Mouse (Mus musculus) c-Kit-positive CD71-positive TER-119-positive erythroid progenitor cells, embryonic 14.5 days (primary cell): ENCODE data around the gene Fbxo47.

Source experiments
- DNase-seq: peaks from one replicate; pipeline ENCODE4 v3.0.0-alpha.2; 2013; ENCODE audit warnings: low spot score

Gene Fbxo47

DNA sequence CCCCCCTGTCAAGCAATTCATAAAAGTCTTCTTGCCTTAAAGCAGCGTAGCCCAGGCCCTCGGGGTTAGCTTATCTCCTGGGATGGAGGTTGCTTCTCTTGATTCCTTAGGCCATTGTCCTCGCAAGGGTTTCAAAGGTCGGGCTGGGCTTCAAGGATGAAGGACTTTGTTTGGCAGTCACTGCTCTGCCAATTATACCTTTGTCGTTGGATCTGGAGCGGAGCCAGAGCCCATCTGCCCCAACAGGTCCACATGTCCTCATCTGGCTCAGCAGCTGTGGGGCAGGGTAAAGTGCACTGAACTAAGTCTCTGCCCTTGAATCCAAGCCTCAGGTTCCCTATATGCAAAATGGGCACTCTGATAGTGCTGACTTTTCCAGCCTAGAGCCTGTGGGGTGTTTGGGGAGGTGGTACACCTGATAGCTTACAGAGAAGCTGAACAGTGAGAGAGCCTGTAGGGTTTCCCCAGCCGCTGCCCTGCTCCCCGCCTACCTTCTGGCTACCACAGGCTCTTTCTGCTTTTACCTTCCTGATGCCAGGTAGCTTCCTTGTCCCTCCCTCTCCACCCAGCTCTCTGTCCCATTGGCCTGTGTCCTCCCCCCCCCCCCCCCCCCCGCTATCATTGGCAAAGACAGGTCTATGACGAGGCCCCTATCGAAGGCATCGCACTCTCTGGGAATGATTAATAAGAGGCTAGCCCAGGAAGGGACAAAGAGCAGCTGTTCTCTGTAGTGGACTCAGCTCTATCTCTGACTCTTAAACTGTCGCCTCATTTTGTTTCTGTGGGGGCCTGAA, 72.2 kb downstream of the Fbxo47 start:
- no peak for DNase-seq

DNA sequence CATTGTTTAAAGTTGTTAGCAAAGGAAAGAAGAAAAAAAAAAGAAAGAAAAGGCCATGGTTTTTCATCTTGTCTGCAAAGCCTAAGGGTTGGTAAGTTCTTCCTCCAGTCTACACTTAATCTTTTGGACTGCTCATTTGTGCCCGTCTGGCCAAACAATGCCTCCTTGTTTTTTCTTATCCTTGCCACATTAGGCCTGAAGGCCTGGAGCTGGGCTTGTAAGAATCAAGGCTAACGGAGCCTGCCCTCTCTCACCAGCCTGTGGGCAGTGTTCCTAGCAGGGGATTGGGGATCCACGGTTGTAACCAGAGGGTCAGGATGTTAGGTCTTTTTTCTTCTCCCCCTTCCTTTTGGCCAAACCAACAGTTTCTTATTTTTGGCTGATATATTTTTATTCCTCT, 73.0 kb downstream of the Fbxo47 start:
- DNase-seq, result no peak

GRCm38 (mm10) chr11:97810356-97810755, 73.6 kb downstream of the Fbxo47 start:
- no peak for DNase-seq

DNA sequence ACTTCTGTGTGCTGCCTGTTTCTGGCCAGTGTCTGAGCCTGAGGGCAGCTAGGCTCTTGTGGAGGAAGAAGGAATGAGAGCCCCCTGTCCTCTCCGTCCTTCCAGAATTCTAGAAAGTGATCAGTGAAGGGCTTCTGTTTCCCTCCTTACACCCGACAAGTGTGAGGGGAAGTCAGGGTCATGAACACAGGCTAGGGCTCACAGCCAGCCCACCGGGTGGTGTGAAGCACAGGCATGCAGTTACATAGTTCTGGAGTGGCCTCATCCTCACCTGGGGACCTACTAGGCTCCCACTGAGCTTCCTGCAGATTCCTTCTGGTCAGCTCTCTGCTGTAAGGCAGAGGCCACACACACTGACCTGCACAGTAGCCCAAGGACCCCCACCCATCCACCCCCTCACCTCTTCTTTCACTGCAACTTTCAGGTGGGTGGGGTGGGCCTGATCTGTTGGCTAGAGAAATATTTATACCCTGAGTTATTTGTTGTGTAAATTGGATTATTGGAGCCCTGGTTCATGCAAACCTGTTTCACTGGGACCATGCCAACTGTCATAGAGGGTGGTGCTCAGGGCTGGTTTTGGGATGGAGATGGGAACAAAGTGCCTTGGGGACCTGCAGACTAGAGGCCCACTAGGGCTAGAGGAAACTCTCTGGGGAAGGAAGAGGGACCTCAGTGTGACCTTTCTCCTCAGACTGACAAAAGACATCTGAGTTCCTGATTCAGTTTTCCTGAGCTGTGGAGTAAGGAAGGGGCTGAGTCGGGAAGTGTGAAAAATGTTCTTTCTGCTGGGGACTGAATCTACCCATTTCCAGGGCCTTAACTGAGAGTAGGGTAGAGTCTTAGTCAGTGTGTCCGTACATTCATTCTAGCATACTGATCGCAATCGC, 74.5 kb downstream of the Fbxo47 start:
- DNase-seq, result no peak

DNA sequence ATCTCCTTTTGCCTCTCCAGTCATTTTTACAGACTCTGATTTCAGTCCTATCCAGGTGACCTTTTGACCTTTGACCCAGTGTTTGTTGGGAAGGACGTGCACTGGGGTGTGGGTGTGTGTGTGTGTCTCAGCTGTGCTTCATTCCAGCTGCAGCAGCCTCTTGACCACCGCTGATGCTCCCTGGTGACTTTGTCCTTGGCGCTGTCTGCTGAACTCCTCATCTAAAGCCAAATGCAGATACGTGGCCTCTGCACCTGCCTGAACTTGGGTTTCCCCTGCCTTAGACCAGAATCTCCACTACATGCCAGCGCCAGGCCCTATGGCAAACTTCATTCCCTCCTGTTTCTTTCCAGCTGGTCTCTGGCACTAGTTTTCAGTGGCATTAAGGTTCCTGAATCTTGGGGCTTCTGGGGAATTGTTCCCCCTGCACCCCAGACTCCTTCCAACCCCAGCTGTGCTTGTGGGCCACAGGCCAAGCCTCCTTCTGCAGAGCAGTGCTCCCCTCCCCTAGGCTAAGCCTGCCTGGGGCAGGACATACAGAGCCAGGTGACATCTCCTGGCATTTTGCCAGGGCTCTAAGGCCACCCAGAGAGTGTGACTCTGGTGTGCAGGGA, 75.2 kb downstream of the Fbxo47 start:
- DNase-seq, result no peak

GRCm38 (mm10) chr11:97808093-97808492, 75.9 kb downstream of the Fbxo47 start:
- DNase-seq, result no peak

DNA sequence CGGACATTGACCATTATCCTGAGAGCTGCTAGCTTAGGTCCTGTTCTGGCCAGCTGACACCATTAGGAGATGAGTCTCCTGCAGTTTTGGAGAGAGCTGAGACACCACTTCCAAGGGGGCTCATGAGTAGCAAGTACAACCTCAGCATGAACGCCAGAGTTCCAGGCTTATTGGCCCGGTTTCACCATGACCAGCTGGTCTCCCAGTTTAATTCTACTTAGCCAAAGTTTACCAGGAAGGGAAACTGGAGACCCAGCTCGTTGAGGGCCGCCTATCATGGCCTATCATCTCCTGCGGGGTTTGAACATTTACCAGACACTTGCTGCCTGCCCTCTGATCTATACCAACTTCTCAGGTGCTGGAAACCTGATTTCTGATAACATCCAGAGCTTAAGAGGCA, 76.3 kb downstream of the Fbxo47 start:
- DNase-seq, result no peak

DNA sequence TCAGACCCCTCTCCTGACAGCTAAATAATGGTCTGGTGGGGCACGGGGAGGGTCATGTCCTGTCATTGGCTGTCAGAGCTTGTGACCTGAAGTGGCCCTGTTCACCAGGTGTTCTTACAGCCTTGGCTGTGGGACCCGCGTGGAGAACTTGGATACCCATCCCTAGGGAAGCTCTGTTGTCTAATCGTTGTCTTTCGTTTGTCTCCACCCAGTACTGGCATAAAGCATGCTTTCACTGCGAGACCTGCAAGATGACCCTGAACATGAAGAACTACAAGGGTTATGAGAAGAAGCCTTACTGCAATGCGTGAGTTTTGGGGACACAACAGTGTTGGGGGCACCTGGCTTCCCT, 77.4 kb downstream of the Fbxo47 start:
- no peak for DNase-seq

DNA sequence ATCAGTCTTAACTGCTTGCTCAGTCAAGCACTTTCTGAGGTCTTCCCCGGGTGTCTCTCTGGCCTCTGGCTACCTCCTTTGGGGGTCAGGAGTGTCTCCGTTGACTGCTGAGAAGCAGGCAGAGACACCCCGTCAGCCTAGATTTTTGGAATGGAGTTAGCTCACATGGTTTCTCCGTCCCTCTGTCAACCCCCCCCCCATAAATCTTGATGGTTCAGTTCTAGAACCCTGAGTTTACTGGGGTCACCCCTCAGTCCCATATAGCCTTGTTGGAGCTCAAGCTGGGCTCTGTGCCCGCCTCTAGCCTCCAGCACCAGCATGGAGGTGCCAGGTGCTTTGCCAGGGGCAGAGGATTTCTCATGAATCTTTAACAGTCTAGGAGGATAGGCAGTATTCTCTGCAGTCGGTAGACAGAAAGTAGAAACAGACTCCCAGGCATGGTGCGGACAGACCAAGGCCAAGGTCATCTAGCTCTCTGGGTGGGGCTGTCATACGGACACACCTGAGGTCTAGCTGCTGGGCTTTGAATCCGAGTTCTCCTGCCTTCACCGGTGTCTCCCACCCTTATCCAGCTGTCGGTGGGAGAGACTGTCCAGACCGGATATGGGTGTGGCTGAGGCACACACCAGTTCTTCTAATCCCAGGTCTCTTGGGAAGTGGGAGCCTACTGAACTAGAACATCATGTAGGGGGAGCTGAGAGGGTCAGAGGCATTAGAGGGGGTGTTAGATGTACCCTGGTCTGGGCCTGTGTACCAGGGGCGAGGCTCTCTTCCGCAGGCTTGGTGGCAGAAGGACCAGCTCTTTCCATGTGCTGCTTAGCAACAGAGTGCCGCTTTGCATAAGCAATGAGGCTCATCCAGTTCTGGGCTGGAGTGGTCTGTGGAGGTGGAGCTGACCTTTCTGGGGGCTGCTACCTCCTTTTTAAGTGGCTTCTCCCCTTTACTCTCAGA, 78.0 kb downstream of the Fbxo47 start:
- DNase-seq, result no peak

DNA sequence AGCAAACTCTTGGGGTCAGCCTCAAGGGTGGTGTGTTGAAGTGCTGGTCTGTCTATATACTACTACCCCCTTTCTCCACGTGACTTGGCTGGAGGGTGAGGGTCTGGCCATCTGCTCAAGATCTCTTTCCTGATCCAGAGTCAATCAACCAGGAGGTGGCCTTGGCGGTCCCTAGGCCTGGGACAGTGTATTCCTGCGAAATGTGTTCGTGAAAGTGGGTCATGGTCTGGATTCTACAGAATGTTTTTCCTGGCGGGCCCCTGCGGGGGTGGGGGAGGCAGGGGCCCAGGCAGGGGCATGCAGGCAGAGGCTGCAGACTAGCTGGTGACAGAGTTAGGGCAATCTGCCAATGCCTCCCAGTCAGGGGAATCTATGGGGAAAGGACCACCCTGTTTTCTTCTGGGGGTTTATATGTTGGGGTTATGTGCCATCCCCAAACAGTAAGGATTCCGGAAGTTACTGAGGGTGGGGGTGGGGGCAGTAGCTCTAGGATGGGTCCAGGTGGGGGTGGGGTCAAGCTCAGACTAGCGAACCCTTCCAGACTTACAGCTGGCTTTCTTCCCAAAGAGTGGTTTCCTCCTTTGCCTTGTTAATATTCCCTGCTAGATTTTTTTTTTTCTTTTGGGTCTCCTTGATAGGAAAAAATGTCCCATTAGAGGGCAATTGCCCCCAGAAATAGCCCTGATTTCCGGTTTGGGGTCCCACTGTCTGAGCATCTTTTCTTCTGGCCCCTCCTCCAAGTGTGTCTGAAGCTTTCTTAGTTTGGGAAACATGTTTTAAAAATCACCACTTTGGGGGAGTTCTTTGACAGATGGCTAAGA, 78.9 kb downstream of the Fbxo47 start:
- DNase-seq, result no peak

- no peak for DNase-seq
Measured at GRCm38 (mm10) chr11:97803847-97804246, 80.1 kb downstream of the Fbxo47 start.
